Mouse (Mus musculus) C2C12 (cell line): ENCODE data around the gene Smco3. TPM values are rescaled to one million over a fixed set of nuclear protein-coding genes. Genes with fewer than 3 reads are reported as not detected.

Source experiments
- H3K27me3 ChIP-seq: one replicate; pipeline ENCODE4 v1.6.1; 2011; ENCODE audit not compliant: control insufficient read depth, insufficient read depth, insufficient read length
- H3K36me3 ChIP-seq: one replicate; pipeline ENCODE4 v1.6.1; 2011; ENCODE audit not compliant: control insufficient read depth, insufficient read depth
- H3K4me3 ChIP-seq: one replicate; pipeline ENCODE4 v1.5.1; 2011; ENCODE audit warnings: mild to moderate bottlenecking, control low read depth; ENCODE audit not compliant: poor library complexity, insufficient read depth, severe bottlenecking
- H3K79me2 ChIP-seq: one replicate; pipeline ENCODE4 v1.6.1; 2011; ENCODE audit not compliant: control insufficient read depth, insufficient read depth
- H3K79me3 ChIP-seq: one replicate; pipeline ENCODE4 v1.6.1; 2011; ENCODE audit warnings: low read depth, control low read depth
- H3ac ChIP-seq: one replicate; pipeline ENCODE3; 2011; ENCODE audit warnings: low read depth; ENCODE audit not compliant: control insufficient read depth, insufficient read length
- CEBPB ChIP-seq: IDR thresholded peaks from one replicate; pipeline ENCODE4 v1.6.1; 2011; ENCODE audit warnings: low read depth, mild to moderate bottlenecking, control low read depth, moderate library complexity
- CTCF ChIP-seq: IDR thresholded peaks from one replicate; pipeline ENCODE4 v1.5.1; 2011; ENCODE audit not compliant: control insufficient read depth, insufficient read depth, insufficient read length
- FOSL1 ChIP-seq: IDR thresholded peaks from one replicate; pipeline ENCODE4 v1.8.0; 2011; ENCODE audit warnings: mild to moderate bottlenecking, low read length; ENCODE audit not compliant: poor library complexity, insufficient read depth, severe bottlenecking
- MAX ChIP-seq: IDR thresholded peaks from one replicate; pipeline ENCODE4 v1.6.1; 2011; ENCODE audit warnings: mild to moderate bottlenecking, control low read depth
- MYOD1 ChIP-seq: IDR thresholded peaks from one replicate; pipeline ENCODE4 v1.6.1; 2011; ENCODE audit warnings: low read depth; ENCODE audit not compliant: control insufficient read depth, insufficient read length
- MYOG ChIP-seq: IDR thresholded peaks from one replicate; pipeline ENCODE4 v1.6.1; 2011; ENCODE audit not compliant: control insufficient read depth, insufficient read length; ENCODE audit errors: extremely low read depth
- USF1 ChIP-seq: IDR thresholded peaks from one replicate; pipeline ENCODE4 v1.6.1; 2011; ENCODE audit warnings: low read depth, mild to moderate bottlenecking, control low read depth, moderate library complexity
- polyA plus RNA-seq: library from polyadenylated mRNA; unstranded; fragments of >200 nt; fragmentation: generic; extraction: Trizol; gene quantifications from one replicate; pipeline ENCODE4 v1.2.1, GENCODE M21; 2012; ENCODE audit warnings: missing spikeins

The Smco3 gene
- polyA plus RNA-seq, 1 experiment: 0.11 TPM

GRCm38 (mm10) chr6:136850267-136850666 lies 15.0 kb upstream of the Smco3 start:
- Histone ChIP-seq H3K27me3 (no peaks in the 10 kb centered on the region), H3K79me3 (no peaks in the 10 kb centered on the region), H3K36me3 (no peaks in the 10 kb centered on the region), H3K4me3 (no peak overlapping the region), H3ac (no peak overlapping the region), H3K79me2 (no peaks in the 10 kb centered on the region)
- TF ChIP-seq MYOD1 (no peak), CEBPB (no peak), USF1 (no peak), FOSL1 (no peak), MYOG (no peak)

DNA sequence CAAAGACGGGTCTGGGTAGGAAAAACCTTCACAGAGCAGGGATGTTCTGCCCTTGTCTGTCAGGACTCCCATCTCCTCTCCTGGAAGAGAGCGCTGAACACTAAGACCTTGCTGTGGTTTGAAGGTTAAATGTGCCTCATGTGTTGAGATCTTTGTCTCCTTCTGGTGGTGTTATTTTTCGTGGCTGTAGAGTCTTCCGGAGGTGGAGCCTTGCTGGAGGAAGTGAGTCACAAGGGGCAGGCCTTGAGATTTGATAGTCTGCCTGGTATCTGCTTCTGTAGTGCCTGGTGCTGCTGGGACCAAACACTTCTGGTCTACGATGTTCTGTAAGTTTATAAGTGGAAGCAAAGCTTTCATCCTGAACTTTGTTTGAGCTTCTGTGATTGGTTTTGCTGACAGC lies 13.7 kb upstream of the Smco3 start:
- H3K27me3 ChIP-seq: no peaks in the 10 kb centered on the region
- H3K4me3 ChIP-seq: no peak overlapping the region

DNA sequence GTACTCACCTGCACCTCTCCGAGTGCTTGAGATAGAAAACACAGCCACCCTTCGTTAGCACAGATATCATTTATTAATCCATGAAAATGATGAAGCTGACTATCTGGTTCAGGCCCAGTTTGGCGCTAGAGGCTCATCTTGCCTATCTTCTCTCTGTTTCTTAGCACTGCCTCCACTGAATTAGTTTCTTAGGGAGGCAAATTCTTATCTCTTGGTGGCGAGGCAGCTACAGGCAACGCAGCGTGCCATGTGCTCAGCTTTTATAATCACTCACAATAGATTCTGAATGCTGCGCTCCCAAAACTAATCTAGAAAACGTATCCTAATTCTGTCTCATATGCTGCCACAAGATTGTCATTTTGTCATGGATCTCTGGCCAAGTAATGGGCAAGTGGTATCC lies 13.1 kb upstream of the Smco3 start:
- Histone ChIP-seq H3ac (no peak overlapping the region), H3K36me3 (no peaks in the 10 kb centered on the region), H3K79me2 (no peaks in the 10 kb centered on the region), H3K79me3 (no peaks in the 10 kb centered on the region), H3K27me3 (no peaks in the 10 kb centered on the region), H3K4me3 (no peak overlapping the region)
- no peak for TF ChIP-seq USF1
- TF ChIP-seq MYOG: no peak
- no peak for TF ChIP-seq MYOD1
- no peak for TF ChIP-seq CTCF
- TF ChIP-seq FOSL1: no peak
- TF ChIP-seq MAX: no peak
- TF ChIP-seq CEBPB: no peak

More for the DNA sequence above, 13.7 kb upstream of the Smco3 start:
- no peak overlapping the region for H3ac ChIP-seq
- no peaks in the 10 kb centered on the region for H3K79me2 ChIP-seq
- no peaks in the 10 kb centered on the region for H3K36me3 ChIP-seq
- H3K79me3 ChIP-seq: no peaks in the 10 kb centered on the region
- TF ChIP-seq CTCF (no peak), MYOG (no peak), CEBPB (no peak), MAX (no peak), USF1 (no peak), FOSL1 (no peak), MYOD1 (no peak)

GRCm38 (mm10) chr6:136847790-136848189 lies 12.5 kb upstream of the Smco3 start:
- no peaks in the 10 kb centered on the region for H3K79me2 ChIP-seq
- no peak overlapping the region for H3K4me3 ChIP-seq
- H3K36me3 ChIP-seq: no peaks in the 10 kb centered on the region
- no peaks in the 10 kb centered on the region for H3K79me3 ChIP-seq
- no peaks in the 10 kb centered on the region for H3K27me3 ChIP-seq
- no peak overlapping the region for H3ac ChIP-seq
- TF ChIP-seq CTCF: no peak
- TF ChIP-seq MYOG: no peak

DNA sequence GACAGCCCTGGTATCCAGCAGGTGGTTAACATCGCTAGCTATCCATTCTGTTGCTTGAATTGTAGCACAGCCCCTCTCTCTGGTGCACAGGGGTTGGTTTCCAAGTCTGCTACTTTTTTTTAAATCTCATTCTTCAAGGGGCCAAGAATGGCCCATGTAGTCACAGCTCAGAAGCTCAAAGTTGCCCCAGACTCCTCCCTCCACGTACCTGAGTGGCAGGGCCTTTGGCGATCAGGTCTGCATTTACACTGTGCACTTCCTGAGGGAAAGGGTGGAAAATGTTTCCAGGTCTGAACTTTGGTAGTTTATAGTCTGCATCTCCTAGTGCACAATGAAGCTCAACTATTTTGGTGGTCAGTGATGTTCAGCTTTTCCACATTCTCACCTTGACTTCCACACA lies 12.0 kb upstream of the Smco3 start:
- no peak overlapping the region for H3ac ChIP-seq
- TF ChIP-seq MYOG (no peak), USF1 (no peak), CTCF (no peak), MAX (no peak), CEBPB (no peak), MYOD1 (no peak), FOSL1 (no peak)
- H3K79me2 ChIP-seq: no peaks in the 10 kb centered on the region
- H3K36me3 ChIP-seq: no peaks in the 10 kb centered on the region
- no peaks in the 10 kb centered on the region for H3K79me3 ChIP-seq
- H3K4me3 ChIP-seq: no peak overlapping the region
- no peaks in the 10 kb centered on the region for H3K27me3 ChIP-seq

GRCm38 (mm10) chr6:136845706-136846480 lies 10.6 kb upstream of the Smco3 start:
- no peak overlapping the region for H3ac ChIP-seq
- H3K27me3 ChIP-seq: no peaks in the 10 kb centered on the region
- H3K36me3 ChIP-seq: no peaks in the 10 kb centered on the region
- no peak overlapping the region for H3K4me3 ChIP-seq
- TF ChIP-seq CEBPB (no peak), MYOD1 (no peak), MAX (no peak), MYOG (no peak), FOSL1 (no peak), CTCF (no peak), USF1 (no peak)
- H3K79me2 ChIP-seq: no peaks in the 10 kb centered on the region
- H3K79me3 ChIP-seq: no peaks in the 10 kb centered on the region
